Mouse (Mus musculus): ENCODE data around the gene D130043K22Rik. TPM values are rescaled to one million over a fixed set of nuclear protein-coding genes. Genes with fewer than 3 reads are reported as not detected.
"Not testable (repeated sequence)": the region's sequence is repeated elsewhere in the genome, so short reads cannot be mapped to it uniquely, and the experiment has no call there.

The D130043K22Rik gene
- polyA plus RNA-seq, 1 experiment from 2014 or later, result 1.6 TPM

DNA sequence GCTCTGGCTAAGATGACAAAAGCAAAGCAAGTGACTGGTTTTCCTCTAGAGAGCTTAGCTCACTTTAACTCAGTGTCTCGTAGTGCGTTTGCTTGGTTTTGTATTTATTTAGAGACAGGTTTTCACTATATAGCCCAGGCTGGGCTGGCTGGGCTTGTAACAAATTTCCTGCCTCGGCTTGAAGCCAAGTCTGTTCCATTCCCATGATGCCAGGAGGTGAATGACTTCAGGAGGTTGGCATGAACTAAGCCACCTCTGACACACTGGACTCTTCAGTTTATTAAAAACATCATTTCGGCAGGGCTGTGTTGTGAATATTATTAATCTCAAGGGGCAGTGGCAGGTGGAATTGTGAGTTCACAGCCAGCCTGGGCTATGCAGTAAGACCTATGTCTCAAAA lies 19.3 kb upstream of the D130043K22Rik start:
- DNase-seq (ENCODE audit: low spot score) (no peak), ATAC-seq (ENCODE audit: low read depth) (no peak)
- Histone ChIP-seq H3K36me3 (ENCODE audit: control insufficient read depth, insufficient read depth, low read length) (no peaks in the 10 kb centered on the region), H3K27me3 (replicated peaks; ENCODE audit: control insufficient read depth, insufficient read depth, low read length) (no peaks in the 10 kb centered on the region), H3K9me3 (ENCODE audit: control insufficient read depth, low read length) (no peaks in the 10 kb centered on the region), H3K4me2 (ENCODE audit: low read depth, low read length) (no peak overlapping the region), H3K4me3 (ENCODE audit: low read depth, low read length) (no peak overlapping the region), H3K9ac (ENCODE audit: low read depth, low read length) (no peak overlapping the region), H3K4me1 (ENCODE audit: control insufficient read depth, insufficient read depth, low read length) (no peaks in the 10 kb centered on the region), H3K27ac (replicated peaks; ENCODE audit: low read depth, low read length) (no peak overlapping the region)
- WGBS, result 76% methylated on average over 4 of the region's 4 CpGs

DNA sequence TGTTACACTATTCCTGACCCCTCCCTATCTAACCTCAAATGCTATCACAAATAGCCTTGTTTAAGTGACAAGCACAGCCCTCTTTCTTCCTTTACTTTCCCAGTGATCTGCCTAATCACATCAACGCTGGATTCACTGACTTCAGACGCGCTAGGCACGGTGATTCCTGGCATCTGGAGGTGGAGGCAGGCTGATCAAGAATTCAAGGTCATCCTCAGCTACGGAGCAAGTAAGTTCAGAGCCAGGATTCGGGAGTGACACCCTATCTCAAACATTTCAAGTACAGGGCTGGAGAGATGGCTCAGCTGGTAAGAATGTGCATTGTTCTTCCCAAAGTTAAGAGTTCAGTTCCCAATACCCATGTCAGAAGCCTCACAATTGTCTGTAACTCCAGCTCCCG lies 18.8 kb upstream of the D130043K22Rik start:
- Histone ChIP-seq H3K9ac (ENCODE audit: low read depth, low read length) (no peak overlapping the region), H3K4me3 (ENCODE audit: low read depth, low read length) (no peak overlapping the region), H3K4me1 (ENCODE audit: control insufficient read depth, insufficient read depth, low read length) (no peaks in the 10 kb centered on the region), H3K9me3 (ENCODE audit: control insufficient read depth, low read length) (no peaks in the 10 kb centered on the region), H3K27ac (replicated peaks; ENCODE audit: low read depth, low read length) (no peak overlapping the region), H3K36me3 (ENCODE audit: control insufficient read depth, insufficient read depth, low read length) (no peaks in the 10 kb centered on the region), H3K4me2 (ENCODE audit: low read depth, low read length) (no peak overlapping the region), H3K27me3 (replicated peaks; ENCODE audit: control insufficient read depth, insufficient read depth, low read length) (no peaks in the 10 kb centered on the region)
- DNase-seq (ENCODE audit: low spot score) (no peak), ATAC-seq (ENCODE audit: low read depth) (no peak)
- WGBS, result 77% methylated on average over 7 of the region's 7 CpGs

DNA sequence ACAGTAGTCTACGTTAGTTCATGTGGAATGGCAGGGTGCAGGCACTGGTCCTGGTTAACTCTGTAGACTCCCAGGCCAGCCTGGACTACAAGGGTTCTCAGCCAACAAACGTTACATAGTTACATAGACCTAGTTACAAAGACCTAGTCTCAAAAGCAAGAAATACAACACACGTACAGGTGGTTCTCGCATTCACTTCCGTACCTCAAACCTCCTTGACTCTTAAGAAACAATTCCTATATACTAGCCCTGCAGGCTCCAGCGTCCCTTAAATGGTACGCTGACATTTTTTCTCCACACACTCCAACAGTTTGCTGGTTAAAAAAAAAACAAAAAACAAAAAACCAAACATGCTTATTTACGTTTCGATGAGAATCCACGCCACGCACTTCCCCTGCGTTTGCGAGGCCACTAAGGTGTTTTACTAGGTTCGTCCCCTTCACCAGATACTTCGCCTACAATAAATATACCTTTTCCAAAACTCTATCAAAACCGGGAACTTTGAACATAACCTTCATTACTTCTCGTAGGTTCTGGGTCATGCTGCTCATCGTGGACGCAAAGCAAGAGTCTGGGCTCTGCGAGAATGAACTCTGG lies 14.1 kb upstream of the D130043K22Rik start:
- H3K4me1 ChIP-seq (ENCODE audit: control insufficient read depth, insufficient read depth, low read length), result peaks cover 10% of the 10 kb centered on the region
- H3K4me2 ChIP-seq (ENCODE audit: low read depth, low read length), result peak overlapping the region; percentile 77
- DNase-seq (ENCODE audit: low spot score) (no peak), ATAC-seq (ENCODE audit: low read depth) (no peak)
- no peaks in the 10 kb centered on the region for H3K27me3 ChIP-seq (replicated peaks; ENCODE audit: control insufficient read depth, insufficient read depth, low read length)
- 2% methylated on average over 20 of the region's 20 CpGs for WGBS
- no peaks in the 10 kb centered on the region for H3K9me3 ChIP-seq (ENCODE audit: control insufficient read depth, low read length)
- H3K9ac ChIP-seq (ENCODE audit: low read depth, low read length), result peak overlapping the region; percentile 95
- H3K4me3 ChIP-seq (ENCODE audit: low read depth, low read length), result peak overlapping the region; percentile 97
- no peaks in the 10 kb centered on the region for H3K36me3 ChIP-seq (ENCODE audit: control insufficient read depth, insufficient read depth, low read length)
- peak overlapping the region; percentile 59 for H3K27ac ChIP-seq (replicated peaks; ENCODE audit: low read depth, low read length)

DNA sequence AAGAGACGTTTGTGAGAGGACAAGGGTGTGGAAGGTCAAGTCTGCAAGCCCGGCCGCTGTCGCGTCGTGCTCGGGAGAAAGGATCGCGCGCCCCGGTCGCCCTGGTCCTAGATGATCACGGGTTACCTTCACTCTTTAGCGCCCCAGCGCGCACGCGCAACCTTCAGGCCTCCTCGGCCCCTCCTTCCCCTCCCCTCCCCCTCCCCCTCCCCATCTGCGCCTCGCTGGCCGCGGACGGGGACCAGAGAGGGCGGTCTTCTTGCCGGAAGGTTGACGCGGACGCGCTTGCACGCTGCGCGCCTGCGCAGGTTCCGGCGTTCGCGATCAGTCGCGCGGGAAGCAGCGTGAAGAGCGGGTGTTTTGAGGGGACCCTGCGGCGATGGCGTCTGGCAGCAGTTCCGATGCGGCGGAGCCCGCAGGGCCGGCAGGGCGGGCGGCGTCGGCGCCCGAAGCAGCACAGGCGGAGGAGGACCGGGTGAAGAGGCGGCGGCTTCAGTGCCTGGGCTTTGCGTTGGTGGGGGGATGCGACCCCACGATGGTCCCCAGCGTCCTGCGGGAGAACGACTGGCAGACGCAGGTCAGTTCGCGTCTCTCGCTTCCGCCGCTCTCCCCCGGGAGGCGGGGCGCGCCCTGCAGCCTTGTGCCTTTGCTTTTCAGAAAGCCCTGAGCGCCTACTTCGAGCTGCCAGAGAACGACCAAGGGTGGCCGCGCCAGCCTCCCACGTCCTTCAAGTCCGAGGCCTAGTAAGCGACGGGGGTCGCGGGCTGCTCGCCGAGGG lies 13.4 kb upstream of the D130043K22Rik start, which contains the start of the genes Acot13 and Tdp2:
Gene Acot13 (minus strand): TSS at position 188 of the 778 bp plus-strand sequence.
Gene Tdp2 (plus strand): TSS at position 327 of the 778 bp plus-strand sequence.
- DNase-seq (ENCODE audit: low spot score), result peak; percentile 98
- H3K4me3 ChIP-seq (ENCODE audit: low read depth, low read length), result peak within 1 kb of the TSS; percentile 97
- 0 out of 2 replicates have a peak, but pooled peaks cover 2% of the 10 kb centered on the region for H3K36me3 ChIP-seq (ENCODE audit: control insufficient read depth, insufficient read depth, low read length)
- peak within 1 kb of the TSS; percentile 77 for H3K4me2 ChIP-seq (ENCODE audit: low read depth, low read length)
- H3K27ac ChIP-seq (replicated peaks; ENCODE audit: low read depth, low read length), result peak within 1 kb of the TSS; percentile 92
- peak within 1 kb of the TSS; percentile 95 for H3K9ac ChIP-seq (ENCODE audit: low read depth, low read length)
- ATAC-seq (ENCODE audit: low read depth), result peak; percentile 97
- H3K27me3 ChIP-seq (replicated peaks; ENCODE audit: control insufficient read depth, insufficient read depth, low read length), result no peaks in the 10 kb centered on the region
- H3K4me1 ChIP-seq (ENCODE audit: control insufficient read depth, insufficient read depth, low read length), result peaks cover 10% of the 10 kb centered on the region
- no peaks in the 10 kb centered on the region for H3K9me3 ChIP-seq (ENCODE audit: control insufficient read depth, low read length)
- WGBS, result under 1% methylated on average over 45 of the region's 90 CpGs

DNA sequence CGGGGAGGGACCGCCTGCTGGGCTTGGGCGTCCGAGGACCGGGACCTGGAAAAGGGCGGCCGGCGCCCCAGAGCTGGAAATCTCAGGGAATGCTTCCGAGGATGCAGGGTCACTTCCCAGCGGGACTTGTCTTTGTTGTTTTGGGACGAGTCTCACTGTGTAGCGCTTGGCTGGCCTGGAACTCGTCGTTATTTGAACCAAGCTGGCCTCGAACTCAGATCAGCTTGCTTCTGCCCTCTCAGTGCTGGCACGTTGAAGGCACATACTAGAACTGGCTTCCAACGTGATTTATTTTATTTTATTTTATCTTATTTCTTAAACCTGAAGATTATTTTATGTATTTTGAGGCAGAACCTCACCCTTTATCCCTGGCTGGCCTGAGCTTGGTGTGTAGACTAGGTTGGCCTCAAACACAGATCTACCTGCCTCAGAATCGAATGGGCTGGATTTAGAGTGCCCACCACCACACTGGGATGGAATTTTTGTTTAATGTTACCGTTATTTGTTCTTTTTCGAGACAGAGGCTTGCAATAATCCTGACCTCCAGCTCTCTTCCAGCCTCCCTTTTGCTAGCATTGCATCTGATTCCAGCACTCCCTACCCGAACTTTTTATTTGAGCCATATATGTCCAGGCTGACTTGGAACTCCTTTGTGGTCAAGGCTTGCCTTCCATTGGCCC lies 12.7 kb upstream of the D130043K22Rik start:
- peaks cover 5% of the 10 kb centered on the region; the same call in 1 of the 2 replicates for H3K36me3 ChIP-seq (ENCODE audit: control insufficient read depth, insufficient read depth, low read length)
- H3K27me3 ChIP-seq (replicated peaks; ENCODE audit: control insufficient read depth, insufficient read depth, low read length), result no peaks in the 10 kb centered on the region
- peak overlapping the region; percentile 92 for H3K27ac ChIP-seq (replicated peaks; ENCODE audit: low read depth, low read length)
- H3K4me3 ChIP-seq (ENCODE audit: low read depth, low read length), result peak overlapping the region; percentile 97
- peak overlapping the region; percentile 95 for H3K9ac ChIP-seq (ENCODE audit: low read depth, low read length)
- WGBS, result 5% methylated on average over 14 of the region's 21 CpGs
- no peak for ATAC-seq (ENCODE audit: low read depth)
- no peaks in the 10 kb centered on the region for H3K9me3 ChIP-seq (ENCODE audit: control insufficient read depth, low read length)
- peak overlapping the region; percentile 77 for H3K4me2 ChIP-seq (ENCODE audit: low read depth, low read length)
- peaks cover 10% of the 10 kb centered on the region for H3K4me1 ChIP-seq (ENCODE audit: control insufficient read depth, insufficient read depth, low read length)
- DNase-seq (ENCODE audit: low spot score), result no peak

DNA sequence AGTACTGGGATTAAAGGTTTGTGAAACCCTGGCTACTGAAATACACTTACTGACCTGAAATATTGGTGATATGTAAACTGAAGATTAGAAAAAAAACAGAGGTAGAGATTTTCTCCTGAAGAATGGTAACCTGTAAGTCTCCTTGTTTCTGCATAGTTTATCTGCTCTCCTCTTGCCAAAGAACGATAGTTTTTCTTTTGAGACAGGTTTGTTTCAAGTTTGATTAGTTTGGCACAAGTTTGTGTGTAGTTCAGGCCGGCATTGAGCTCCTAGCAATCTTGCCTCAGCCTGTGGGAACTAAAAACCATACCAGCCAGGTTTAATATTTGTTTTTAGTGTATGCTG lies 12.2 kb upstream of the D130043K22Rik start:
- ATAC-seq (ENCODE audit: low read depth) (no peak), DNase-seq (ENCODE audit: low spot score) (no peak)
- H3K4me3 ChIP-seq (ENCODE audit: low read depth, low read length), result peak overlapping the region; percentile 97
- peak overlapping the region; percentile 95 for H3K9ac ChIP-seq (ENCODE audit: low read depth, low read length)
- peak overlapping the region; percentile 77 for H3K4me2 ChIP-seq (ENCODE audit: low read depth, low read length)
- 0 out of 2 replicates have a peak overlapping the region, but pooled peaks have one; percentile 39 for H3K27ac ChIP-seq (replicated peaks; ENCODE audit: low read depth, low read length)
- peaks cover 10% of the 10 kb centered on the region for H3K4me1 ChIP-seq (ENCODE audit: control insufficient read depth, insufficient read depth, low read length)
- peaks cover 8% of the 10 kb centered on the region; the same call in 1 of the 2 replicates for H3K36me3 ChIP-seq (ENCODE audit: control insufficient read depth, insufficient read depth, low read length)
- H3K27me3 ChIP-seq (replicated peaks; ENCODE audit: control insufficient read depth, insufficient read depth, low read length), result no peaks in the 10 kb centered on the region
- H3K9me3 ChIP-seq (ENCODE audit: control insufficient read depth, low read length), result no peaks in the 10 kb centered on the region
- 44% methylated on average over 2 of the region's 2 CpGs for WGBS

DNA sequence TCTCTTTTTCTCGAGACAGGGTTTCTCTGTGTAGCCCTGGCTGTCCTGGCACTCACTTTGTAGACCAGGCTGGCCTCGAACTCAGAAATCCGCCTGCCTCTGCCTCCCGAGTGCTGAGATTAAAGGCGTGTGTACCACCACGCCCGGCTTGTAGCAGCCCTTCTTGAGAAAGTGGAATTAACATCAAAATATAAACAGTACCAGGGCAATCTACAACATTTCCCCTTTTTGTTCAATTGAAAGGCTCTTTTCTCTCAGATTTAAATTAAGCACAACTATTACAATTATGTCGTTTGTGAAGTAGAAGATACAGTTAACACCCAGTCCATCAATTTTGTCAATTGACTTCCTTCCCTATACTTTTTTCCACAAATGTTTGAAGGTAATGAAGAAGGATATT lies 7.2 kb upstream of the D130043K22Rik start:
- not testable (repeated sequence) for H3K4me1 ChIP-seq (ENCODE audit: control insufficient read depth, insufficient read depth, low read length); H3K4me2 ChIP-seq (ENCODE audit: low read depth, low read length); ATAC-seq (ENCODE audit: low read depth); H3K9me3 ChIP-seq (ENCODE audit: control insufficient read depth, low read length); H3K27me3 ChIP-seq (replicated peaks; ENCODE audit: control insufficient read depth, insufficient read depth, low read length); H3K9ac ChIP-seq (ENCODE audit: low read depth, low read length); H3K27ac ChIP-seq (replicated peaks; ENCODE audit: low read depth, low read length); DNase-seq (ENCODE audit: low spot score); H3K4me3 ChIP-seq (ENCODE audit: low read depth, low read length)
- peaks cover 37% of the 10 kb centered on the region for H3K36me3 ChIP-seq (ENCODE audit: control insufficient read depth, insufficient read depth, low read length)
- WGBS, result 91% methylated on average over 8 of the region's 8 CpGs

DNA sequence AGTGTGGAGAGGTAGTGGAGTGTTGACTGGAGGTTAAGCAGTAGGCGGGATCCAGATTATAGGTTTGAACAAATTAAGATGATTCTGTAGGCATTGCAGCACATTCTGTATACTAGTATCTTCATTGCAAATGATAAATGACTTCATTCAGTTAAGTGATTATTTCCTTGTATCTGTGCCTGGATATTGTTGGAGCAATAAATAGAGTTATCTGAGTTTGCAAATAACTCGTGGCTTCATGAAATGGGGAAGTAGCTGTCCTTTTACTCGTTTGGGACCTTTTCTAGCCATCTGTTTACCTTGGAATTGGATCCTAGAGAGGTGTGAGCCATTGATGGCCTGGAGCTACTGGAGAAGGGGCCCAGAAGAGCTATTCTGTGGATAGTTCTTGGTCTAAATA lies 5.1 kb upstream of the D130043K22Rik start:
- Histone ChIP-seq H3K9ac (ENCODE audit: low read depth, low read length) (no peak overlapping the region), H3K9me3 (ENCODE audit: control insufficient read depth, low read length) (no peaks in the 10 kb centered on the region), H3K4me3 (ENCODE audit: low read depth, low read length) (no peak overlapping the region), H3K27me3 (replicated peaks; ENCODE audit: control insufficient read depth, insufficient read depth, low read length) (no peaks in the 10 kb centered on the region), H3K27ac (replicated peaks; ENCODE audit: low read depth, low read length) (no peak overlapping the region), H3K36me3 (ENCODE audit: control insufficient read depth, insufficient read depth, low read length) (peaks cover 37% of the 10 kb centered on the region), H3K4me1 (ENCODE audit: control insufficient read depth, insufficient read depth, low read length) (peaks cover 3% of the 10 kb centered on the region; the same call in 1 of the 2 replicates), H3K4me2 (ENCODE audit: low read depth, low read length) (no peak overlapping the region)
- WGBS, result 73% methylated on average over 3 of the region's 3 CpGs
- DNase-seq (ENCODE audit: low spot score), result no peak
- no peak for ATAC-seq (ENCODE audit: low read depth)
